Mouse (Mus musculus): ENCODE measurements around the gene Arih2.
"Not testable (repeated sequence)": the region's sequence is repeated elsewhere in the genome, so short reads cannot be mapped to it uniquely, and the experiment has no call there.

The Arih2 gene

GRCm38 (mm10) chr9:108648611-108649560, at the start of gene Arih2:
TSS of gene Arih2 (minus strand) at chr9:108649386.
- DNase-seq (ENCODE audit: extremely low read depth, low read depth), result peak; percentile 84

GRCm38 (mm10) chr9:108694533-108694932, 45.3 kb upstream of the Arih2 start:
- DNase-seq (ENCODE audit: extremely low read depth, low read depth), result no peak

- DNase-seq (ENCODE audit: extremely low read depth, low read depth), result peak; percentile 17
Measured at GRCm38 (mm10) chr9:108693946-108694345, 44.8 kb upstream of the Arih2 start.

GRCm38 (mm10) chr9:108692226-108693041, 43.2 kb upstream of the Arih2 start:
- no peak for DNase-seq (ENCODE audit: extremely low read depth, low read depth)

- peak; percentile 44 for DNase-seq (ENCODE audit: extremely low read depth, low read depth)
Measured at GRCm38 (mm10) chr9:108691846-108692225, 42.6 kb upstream of the Arih2 start.

- peak; percentile 21 for DNase-seq (ENCODE audit: extremely low read depth, low read depth)
Measured at GRCm38 (mm10) chr9:108691371-108691770, 42.2 kb upstream of the Arih2 start.

- no peak for DNase-seq (ENCODE audit: extremely low read depth, low read depth)
Measured at GRCm38 (mm10) chr9:108690914-108691313, 41.7 kb upstream of the Arih2 start.

GRCm38 (mm10) chr9:108689993-108690392, 40.8 kb upstream of the Arih2 start:
- DNase-seq (ENCODE audit: extremely low read depth, low read depth), result no peak

- DNase-seq (ENCODE audit: extremely low read depth, low read depth), result no peak
Measured at GRCm38 (mm10) chr9:108689106-108689505, 39.9 kb upstream of the Arih2 start, which contains the start of gene Prkar2a. TSS of gene Prkar2a (plus strand) at chr9:108689314.

GRCm38 (mm10) chr9:108688451-108688850, 39.3 kb upstream of the Arih2 start:
- DNase-seq (ENCODE audit: extremely low read depth, low read depth), result no peak

- DNase-seq (ENCODE audit: extremely low read depth, low read depth), result no peak
Measured at GRCm38 (mm10) chr9:108687686-108688085, 38.5 kb upstream of the Arih2 start.

GRCm38 (mm10) chr9:108687181-108687580, 38.0 kb upstream of the Arih2 start:
- DNase-seq (ENCODE audit: extremely low read depth, low read depth), result no peak

- DNase-seq (ENCODE audit: extremely low read depth, low read depth), result no peak
Measured at GRCm38 (mm10) chr9:108686475-108686887, 37.3 kb upstream of the Arih2 start.

- DNase-seq (ENCODE audit: extremely low read depth, low read depth), result no peak
Measured at GRCm38 (mm10) chr9:108680026-108680425, 30.8 kb upstream of the Arih2 start.

- DNase-seq (ENCODE audit: extremely low read depth, low read depth), result no peak
Measured at GRCm38 (mm10) chr9:108673151-108673550, 24.0 kb upstream of the Arih2 start.

- DNase-seq (ENCODE audit: extremely low read depth, low read depth), result no peak
Measured at GRCm38 (mm10) chr9:108669875-108670274, 20.7 kb upstream of the Arih2 start.

GRCm38 (mm10) chr9:108662660-108663059, 13.5 kb upstream of the Arih2 start:
- DNase-seq (ENCODE audit: extremely low read depth, low read depth), result no peak

GRCm38 (mm10) chr9:108661677-108662612, 12.8 kb upstream of the Arih2 start, which contains the start of gene Slc25a20:
TSS of gene Slc25a20 (plus strand) at chr9:108662088.
- DNase-seq (ENCODE audit: extremely low read depth, low read depth), result peak; percentile 81

GRCm38 (mm10) chr9:108655865-108656264, 6.7 kb upstream of the Arih2 start:
- not testable (repeated sequence) for DNase-seq (ENCODE audit: extremely low read depth, low read depth)

GRCm38 (mm10) chr9:108654566-108655464, 5.6 kb upstream of the Arih2 start:
- no peak for DNase-seq (ENCODE audit: extremely low read depth, low read depth)
